Comparison of ENCODE assay signal across 11 mouse cellular contexts in the genomic region with DNA sequence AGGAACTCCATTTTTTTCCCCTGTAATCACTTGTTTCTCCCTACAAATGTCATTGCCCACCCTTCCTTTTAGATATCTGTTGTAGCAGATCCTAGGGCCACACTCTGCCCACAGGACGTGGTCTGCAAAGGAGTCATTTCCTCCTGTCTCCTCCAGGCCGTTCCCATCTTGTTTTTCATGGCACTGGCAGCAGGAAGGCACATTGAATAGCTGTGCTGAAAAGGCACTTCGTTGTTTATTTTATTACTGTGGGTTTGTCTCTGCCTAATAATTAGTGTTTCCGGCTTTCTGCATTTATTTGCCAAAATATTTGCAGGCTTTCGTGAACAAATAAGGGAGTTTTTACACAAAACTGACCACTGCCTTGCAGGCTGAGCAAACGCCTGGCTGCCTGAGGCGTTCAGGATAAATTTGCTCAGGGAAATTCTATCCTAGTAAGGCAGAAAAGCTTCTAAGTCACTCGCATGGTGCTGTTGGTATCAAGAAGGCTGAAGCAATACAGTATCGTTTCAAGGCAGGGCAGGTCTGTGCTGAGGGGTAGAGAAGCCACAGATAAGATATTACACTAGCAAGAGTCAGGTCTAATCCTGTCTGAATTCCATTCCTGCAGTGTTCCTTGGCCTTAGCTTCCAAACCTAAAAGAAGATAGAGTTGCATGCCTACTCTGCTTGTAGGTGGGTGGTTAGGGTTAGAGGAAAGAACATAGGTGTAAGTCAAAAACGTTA.
DNase-seq lines count a peak whose midpoint lies in the region; ATAC-seq and TF ChIP-seq lines count a peak whose summit lies in the region.
"Had no signal": no experiment of that assay in that cellular context is flagged by ENCODE, and none has a peak within 500 bp of the region (broad histone marks: within the 10 kb centered on the region; RNA-seq: fewer than 3 reads in every experiment).

No protein-coding gene starts in this region.

- H3K27me3 ChIP-seq in spleen, adult 2 months (ENCODE audit: control insufficient read depth, insufficient read depth, low read length) = no peaks in the 10 kb centered on the region
- no peaks in the 10 kb centered on the region for H3K27me3 ChIP-seq in liver, postnatal 0 days (ENCODE audit: insufficient read depth, low read length)
- no peaks in the 10 kb centered on the region for H3K27me3 ChIP-seq in forebrain, postnatal 0 days (ENCODE audit: insufficient read depth, low read length)

- H3K36me3 ChIP-seq in spleen, adult 2 months (ENCODE audit: control insufficient read depth, insufficient read depth, low read length) = no peaks in the 10 kb centered on the region
- H3K36me3 ChIP-seq in liver, postnatal 0 days (replicated peaks; ENCODE audit: insufficient read depth, low read length) = no peaks in the 10 kb centered on the region
- H3K36me3 ChIP-seq in forebrain, postnatal 0 days (ENCODE audit: insufficient read depth) = no peaks in the 10 kb centered on the region

- TF ChIP-seq EP300 in liver, postnatal 0 days (IDR thresholded peaks at IDR 0.05; ENCODE audit: low read depth) = no peak; the same call in 1 of the 2 replicates

- no peaks in the 10 kb centered on the region for H3K9me3 ChIP-seq in liver, postnatal 0 days (ENCODE audit: low read length)
- no peaks in the 10 kb centered on the region for H3K9me3 ChIP-seq in forebrain, postnatal 0 days (ENCODE audit: low read length)

- no peak overlapping the region for H3K9ac ChIP-seq in liver, postnatal 0 days (replicated peaks)
- no peak overlapping the region for H3K9ac ChIP-seq in forebrain, postnatal 0 days

- no peak; the same call in 1 of the 2 replicates for ATAC-seq in liver, postnatal 0 days
- ATAC-seq in forebrain, postnatal 0 days = no peak
- ATAC-seq: hindbrain, postnatal 0 days had no signal

- no peaks in the 10 kb centered on the region for H3K4me1 ChIP-seq in spleen, adult 2 months (ENCODE audit: control insufficient read depth, insufficient read depth, insufficient read length)
- no peaks in the 10 kb centered on the region for H3K4me1 ChIP-seq in liver, postnatal 0 days (ENCODE audit: insufficient read depth)
- peaks cover 19% of the 10 kb centered on the region for H3K4me1 ChIP-seq in forebrain, postnatal 0 days (ENCODE audit: insufficient read depth)

- no peak for TF ChIP-seq POLR2A in spleen, adult 2 months (IDR thresholded peaks at IDR 0.05; ENCODE audit: low read depth, low read length)

- no peak for TF ChIP-seq CTCF in spleen, adult 2 months (IDR thresholded peaks at IDR 0.05; ENCODE audit: extremely low read depth, insufficient read depth, insufficient read length, insufficient replicate concordance)
- TF ChIP-seq CTCF in liver, postnatal 0 days (IDR thresholded peaks at IDR 0.05; ENCODE audit: low read depth) = no peak
- TF ChIP-seq CTCF in forebrain, postnatal 0 days (IDR thresholded peaks at IDR 0.05; ENCODE audit: low read depth) = no peak

- H3K4me3 ChIP-seq in spleen, adult 2 months (ENCODE audit: extremely low read depth, insufficient read depth, insufficient read length) = no peak overlapping the region
- H3K4me3 ChIP-seq in liver, postnatal 0 days (ENCODE audit: low read depth, low read length) = no peak overlapping the region
- H3K4me3 ChIP-seq in forebrain, postnatal 0 days (ENCODE audit: low read depth, low read length) = no peak overlapping the region
- H3K4me3 ChIP-seq: myocyte had no signal

- DNase-seq in adrenal gland, adult 2 months = peak; percentile 20
- DNase-seq in adrenal gland, postnatal 25 days = no peak
- DNase-seq in spleen, adult 2 months (ENCODE audit: low read depth in 1 of 2, low spot score in 2 of 2) = no peak
- DNase-seq in spleen, postnatal 4 days (ENCODE audit: low spot score in 2 of 2) = no peak
- no peak for DNase-seq in liver, postnatal 0 days
- DNase-seq in forebrain, postnatal 0 days = no peak
- no peak for DNase-seq in urinary bladder, postnatal 14 days (ENCODE audit: low spot score)
- DNase-seq in cerebellum, adult 9-10 months = no peak
- DNase-seq: thymus, adult 18-20 months had no signal

- WGBS in spleen, adult 2 months = 59% methylated on average over 10 of the region's 10 CpGs
- WGBS in liver, postnatal 0 days (ENCODE audit: insufficient replicate concordance) = 34% methylated on average over 10 of the region's 10 CpGs
- 54% methylated on average over 10 of the region's 10 CpGs for WGBS in forebrain, postnatal 0 days

- peak overlapping the region; percentile 33 for H3K27ac ChIP-seq in spleen, adult 2 months (ENCODE audit: insufficient read depth, low read length)
- peak overlapping the region; percentile 29; the same call in 1 of the 2 replicates for H3K27ac ChIP-seq in liver, postnatal 0 days (ENCODE audit: low read depth)
- H3K27ac ChIP-seq in forebrain, postnatal 0 days (ENCODE audit: low read depth, low read length) = no peak overlapping the region
- H3K27ac ChIP-seq: hindbrain, postnatal 0 days had no signal

- H3K4me2 ChIP-seq in liver, postnatal 0 days (ENCODE audit: low read depth, low read length) = no peak overlapping the region
- H3K4me2 ChIP-seq in forebrain, postnatal 0 days (ENCODE audit: low read depth) = no peak overlapping the region
